Mouse (Mus musculus): ENCODE data around the gene Zfp286. TPM values are rescaled to one million over a fixed set of nuclear protein-coding genes. Genes with fewer than 3 reads are reported as not detected.

Zfp286 gene
- polyA plus RNA-seq, 1 experiment from 2014 or later = 33.6 TPM

DNA sequence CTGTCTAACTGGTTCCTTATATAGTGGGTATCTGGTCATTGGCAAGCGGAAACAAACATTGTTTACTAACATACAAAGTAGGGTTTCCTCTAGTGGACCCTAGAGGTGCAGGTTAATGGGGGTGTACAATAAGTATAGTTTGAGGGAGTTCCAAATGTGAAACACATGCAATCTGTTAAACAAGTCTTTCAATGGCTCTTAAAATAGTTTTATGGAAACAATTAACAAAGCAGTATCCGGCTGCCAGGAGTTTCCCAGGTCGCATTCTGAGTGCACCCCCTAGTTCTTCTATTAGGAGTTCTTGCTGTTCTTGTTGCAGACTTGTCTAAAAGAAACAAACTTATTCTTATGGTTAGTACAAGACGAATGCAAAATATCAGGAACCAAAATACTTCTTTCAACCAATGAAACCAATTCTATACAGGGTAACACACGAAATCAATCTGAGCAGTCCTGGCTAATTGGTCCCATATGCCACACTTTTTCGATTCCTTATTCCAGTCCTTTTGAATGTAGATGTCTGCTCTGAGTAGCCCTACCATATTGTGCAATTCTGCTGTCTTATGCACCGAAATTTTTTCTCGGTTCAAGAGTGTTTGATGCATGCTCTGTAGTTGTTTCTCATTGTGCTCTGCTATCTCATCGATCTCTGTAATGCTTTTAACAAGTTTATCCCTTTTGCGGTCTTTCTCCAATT is 46.9 kb downstream of the Zfp286 start:
- WGBS = 78% methylated on average over 10 of the region's 10 CpGs
- peaks cover 7% of the 10 kb centered on the region; the same call in 1 of the 2 replicates for H3K4me1 ChIP-seq
- H3K27me3 ChIP-seq = peaks cover 4% of the 10 kb centered on the region; the same call in 1 of the 2 replicates
- no peak overlapping the region for H3K4me2 ChIP-seq
- no peak overlapping the region for H3K4me3 ChIP-seq (replicated peaks)
- ATAC-seq (ENCODE audit: low FRiP score) = no peak
- no peak overlapping the region for H3K9ac ChIP-seq
- H3K36me3 ChIP-seq (replicated peaks) = no peaks in the 10 kb centered on the region
- H3K9me3 ChIP-seq = no peaks in the 10 kb centered on the region
- no peak overlapping the region for H3K27ac ChIP-seq

DNA sequence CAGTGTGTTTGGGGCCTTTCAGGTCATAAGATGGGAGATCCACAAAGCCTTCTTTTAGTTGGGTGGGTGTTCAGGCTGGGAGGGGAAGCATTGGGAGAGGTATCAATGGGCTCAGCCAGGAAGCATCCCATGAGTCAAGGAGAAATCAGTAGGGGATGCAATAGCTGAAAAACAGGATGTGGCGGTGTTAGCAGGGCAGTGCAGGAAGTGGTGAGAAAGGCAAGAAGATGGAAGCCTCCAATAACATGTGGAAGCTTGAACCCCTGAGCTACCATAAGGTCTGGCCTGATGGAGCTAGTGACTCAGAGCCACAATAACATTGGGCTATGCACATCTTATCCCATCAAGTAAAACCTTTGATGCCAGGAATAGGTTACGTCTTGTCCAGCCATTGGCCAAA is 48.1 kb downstream of the Zfp286 start:
- no peak overlapping the region for H3K9ac ChIP-seq
- H3K27me3 ChIP-seq = peaks cover 4% of the 10 kb centered on the region; the same call in 1 of the 2 replicates
- ATAC-seq (ENCODE audit: low FRiP score) = no peak
- no peaks in the 10 kb centered on the region for H3K36me3 ChIP-seq (replicated peaks)
- no peak overlapping the region for H3K4me2 ChIP-seq
- 93% methylated on average over 2 of the region's 2 CpGs for WGBS
- H3K9me3 ChIP-seq = no peaks in the 10 kb centered on the region
- peaks cover 7% of the 10 kb centered on the region; the same call in 1 of the 2 replicates for H3K4me1 ChIP-seq
- no peak overlapping the region for H3K27ac ChIP-seq
- no peak overlapping the region for H3K4me3 ChIP-seq (replicated peaks)

DNA sequence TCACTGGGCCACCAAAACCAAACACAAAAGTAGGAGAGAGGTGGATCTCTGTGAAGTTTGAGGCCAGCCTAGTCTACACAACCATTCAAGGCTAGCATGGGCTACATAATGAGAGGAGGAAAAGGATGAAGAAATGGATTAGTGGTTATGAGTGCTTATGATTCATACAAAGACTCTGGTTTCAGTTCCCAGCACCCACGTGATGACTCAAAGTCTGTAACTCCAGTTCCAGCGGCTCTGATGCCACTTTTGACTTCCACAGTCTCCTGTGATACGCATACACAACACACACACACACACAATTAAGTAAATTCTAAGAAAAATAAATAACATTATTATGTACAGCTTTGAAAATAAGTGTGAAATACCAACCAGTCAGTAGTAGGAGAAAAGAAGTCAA is 56.6 kb downstream of the Zfp286 start:
- no peaks in the 10 kb centered on the region for H3K9me3 ChIP-seq

DNA sequence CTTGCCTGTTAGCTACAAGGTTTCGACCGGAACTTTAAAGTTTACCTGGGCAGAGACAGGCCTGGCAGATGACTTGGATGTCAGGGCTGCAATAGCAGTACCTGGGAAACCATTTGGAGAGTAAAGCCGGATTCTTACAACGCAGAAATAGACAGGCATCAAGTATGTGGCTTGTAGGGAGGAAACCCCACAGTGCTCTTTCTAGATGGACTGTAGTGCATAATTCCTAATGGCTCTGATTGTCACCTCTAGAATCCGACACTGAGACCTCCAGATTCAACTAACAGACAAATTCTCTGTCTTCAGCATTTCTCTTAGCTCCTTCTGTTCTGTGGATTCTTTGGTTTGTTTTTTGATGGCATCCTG is 57.3 kb downstream of the Zfp286 start:
- no peak for ATAC-seq (ENCODE audit: low FRiP score)

More for the DNA sequence above, 56.6 kb downstream of the Zfp286 start:
- Histone ChIP-seq H3K27me3 (no peaks in the 10 kb centered on the region), H3K27ac (no peak overlapping the region), H3K36me3 (replicated peaks) (peaks cover 13% of the 10 kb centered on the region), H3K4me3 (replicated peaks) (no peak overlapping the region), H3K9ac (no peak overlapping the region), H3K4me2 (no peak overlapping the region), H3K4me1 (peaks cover 14% of the 10 kb centered on the region)
- WGBS = 90% methylated on average over 3 of the region's 3 CpGs
- no peak for ATAC-seq (ENCODE audit: low FRiP score)

DNA sequence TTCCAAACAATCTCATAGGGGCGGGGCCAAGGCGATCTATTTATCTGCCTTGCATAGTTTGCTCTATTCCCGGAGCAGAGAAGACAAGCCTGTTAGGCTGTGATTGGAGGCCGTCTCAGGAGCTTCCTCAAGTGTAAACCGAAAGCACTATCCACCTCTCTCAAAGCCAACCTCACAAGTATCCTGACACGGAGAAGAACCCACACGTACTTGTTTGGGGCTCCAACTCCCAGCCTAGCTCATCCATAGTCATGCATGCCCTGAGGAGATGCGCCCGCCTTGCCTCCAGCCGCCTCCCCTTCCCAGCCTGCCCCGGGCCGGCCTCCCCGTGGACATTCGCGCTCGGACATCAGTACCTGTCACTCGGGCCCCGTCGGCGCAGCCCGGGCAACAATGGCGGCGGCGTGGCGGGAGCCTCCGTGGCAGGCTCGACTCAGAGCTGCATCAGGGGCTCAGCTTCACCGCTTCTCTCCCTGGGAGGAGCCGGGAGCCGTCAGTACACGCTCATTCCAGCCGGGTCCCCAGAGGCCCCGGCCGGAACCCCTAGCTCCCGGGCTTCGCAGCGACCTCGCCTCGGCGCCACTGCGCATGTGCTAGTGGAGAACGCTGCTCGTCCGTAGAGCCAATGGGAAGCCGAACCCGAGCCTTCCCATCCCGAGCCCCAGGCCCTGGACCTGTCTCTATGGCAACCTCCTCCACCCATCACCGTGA is 57.8 kb downstream of the Zfp286 start, which contains the start of gene Zfp287:
Gene Zfp287, minus strand, starts transcription at position 595 of the 711 bp plus-strand sequence.
- Histone ChIP-seq H3K4me3 (replicated peaks) (peak within 1 kb of the TSS; percentile 73), H3K4me2 (peak within 1 kb of the TSS; percentile 71), H3K9me3 (no peaks in the 10 kb centered on the region), H3K27ac (peak within 1 kb of the TSS; percentile 89), H3K4me1 (peaks cover 14% of the 10 kb centered on the region), H3K9ac (peak within 1 kb of the TSS; percentile 75), H3K36me3 (replicated peaks) (peaks cover 19% of the 10 kb centered on the region), H3K27me3 (no peaks in the 10 kb centered on the region)
- under 1% methylated on average over 48 of the region's 48 CpGs for WGBS
- peak; percentile 99 for ATAC-seq (ENCODE audit: low FRiP score)

More for the DNA sequence above, 57.3 kb downstream of the Zfp286 start:
- H3K4me2 ChIP-seq = peak overlapping the region; percentile 71
- H3K27ac ChIP-seq = no peak overlapping the region
- 7% methylated on average over 5 of the region's 5 CpGs for WGBS
- H3K36me3 ChIP-seq (replicated peaks) = peaks cover 19% of the 10 kb centered on the region
- peaks cover 14% of the 10 kb centered on the region for H3K4me1 ChIP-seq
- H3K4me3 ChIP-seq (replicated peaks) = peak overlapping the region; percentile 73
- no peaks in the 10 kb centered on the region for H3K9me3 ChIP-seq
- H3K27me3 ChIP-seq = no peaks in the 10 kb centered on the region
- H3K9ac ChIP-seq = peak overlapping the region; percentile 75; the same call in 1 of the 2 replicates

DNA sequence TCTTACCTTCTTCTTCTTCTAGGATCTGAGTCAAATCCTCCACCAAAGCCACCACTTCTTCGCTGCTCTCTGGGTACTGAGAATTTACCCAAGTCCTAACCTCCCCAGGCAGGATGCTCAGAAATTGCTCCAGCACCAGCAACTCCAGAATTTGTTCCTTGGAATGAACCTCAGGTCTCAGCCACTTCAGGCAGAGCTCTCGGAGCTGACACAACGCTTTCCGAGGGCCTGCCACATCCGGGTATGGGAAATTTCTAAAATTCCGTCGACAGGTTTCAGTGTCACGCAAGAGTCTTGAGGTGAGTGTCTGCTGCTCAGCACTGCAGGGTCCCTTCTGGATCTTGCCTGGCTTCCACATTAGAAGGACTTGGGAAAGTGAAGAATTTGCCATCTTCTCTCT is 61.0 kb downstream of the Zfp286 start:
- Histone ChIP-seq H3K9ac (no peak overlapping the region), H3K4me2 (no peak overlapping the region), H3K27ac (no peak overlapping the region), H3K4me1 (peaks cover 14% of the 10 kb centered on the region), H3K27me3 (no peaks in the 10 kb centered on the region), H3K4me3 (replicated peaks) (no peak overlapping the region), H3K9me3 (no peaks in the 10 kb centered on the region), H3K36me3 (replicated peaks) (peaks cover 47% of the 10 kb centered on the region)
- 92% methylated on average over 8 of the region's 8 CpGs for WGBS
- ATAC-seq (ENCODE audit: low FRiP score) = no peak

DNA sequence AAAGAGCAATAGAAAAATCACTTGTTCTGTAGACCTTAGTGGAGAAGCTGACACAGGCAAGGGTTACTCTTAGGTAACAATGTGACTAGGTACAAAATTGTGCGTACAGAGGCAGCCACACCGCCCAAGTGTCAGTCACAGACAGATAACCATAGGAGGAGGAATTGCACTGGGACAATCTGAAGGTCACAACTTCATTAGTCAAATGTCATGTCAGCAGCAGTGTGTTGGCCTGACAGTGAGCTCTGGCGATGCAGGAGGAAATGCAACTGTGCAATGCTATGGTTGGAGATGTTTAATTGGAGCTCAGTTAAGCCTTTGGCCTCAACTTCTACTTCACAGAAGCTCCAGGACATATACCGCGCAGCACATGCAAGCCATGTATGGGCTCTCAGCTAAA is 78.6 kb downstream of the Zfp286 start:
- Histone ChIP-seq H3K4me1 (no peaks in the 10 kb centered on the region), H3K9ac (no peak overlapping the region), H3K36me3 (replicated peaks) (peaks cover 33% of the 10 kb centered on the region), H3K4me3 (replicated peaks) (no peak overlapping the region), H3K9me3 (no peaks in the 10 kb centered on the region), H3K4me2 (no peak overlapping the region), H3K27me3 (no peaks in the 10 kb centered on the region), H3K27ac (no peak overlapping the region)
- 90% methylated on average over 5 of the region's 5 CpGs for WGBS
- no peak for ATAC-seq (ENCODE audit: low FRiP score)

DNA sequence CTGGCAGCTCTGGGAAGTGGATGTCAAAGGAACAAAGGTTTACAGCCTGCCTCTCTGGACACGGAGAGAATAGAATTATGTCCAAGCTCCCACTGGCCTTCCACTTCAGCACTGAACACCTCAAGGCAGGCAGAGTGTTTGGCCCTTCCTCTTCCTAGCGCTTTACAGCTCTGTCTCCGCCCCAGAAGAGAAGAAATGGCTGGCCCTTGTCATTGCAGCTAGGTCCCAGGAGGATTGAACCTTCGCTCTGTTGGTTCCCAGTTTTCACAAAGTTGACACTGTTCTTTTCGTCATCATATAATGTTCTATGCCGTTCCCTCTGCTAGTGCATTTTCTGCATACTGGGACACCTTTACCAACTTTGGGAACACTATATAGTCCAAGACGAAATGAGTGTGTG is 81.0 kb downstream of the Zfp286 start:
- Histone ChIP-seq H3K36me3 (replicated peaks) (peaks cover 13% of the 10 kb centered on the region), H3K4me3 (replicated peaks) (no peak overlapping the region), H3K27me3 (no peaks in the 10 kb centered on the region), H3K9ac (no peak overlapping the region), H3K4me1 (no peaks in the 10 kb centered on the region), H3K9me3 (no peaks in the 10 kb centered on the region), H3K4me2 (no peak overlapping the region), H3K27ac (no peak overlapping the region)
- WGBS = 82% methylated on average over 7 of the region's 7 CpGs
- no peak for ATAC-seq (ENCODE audit: low FRiP score)

DNA sequence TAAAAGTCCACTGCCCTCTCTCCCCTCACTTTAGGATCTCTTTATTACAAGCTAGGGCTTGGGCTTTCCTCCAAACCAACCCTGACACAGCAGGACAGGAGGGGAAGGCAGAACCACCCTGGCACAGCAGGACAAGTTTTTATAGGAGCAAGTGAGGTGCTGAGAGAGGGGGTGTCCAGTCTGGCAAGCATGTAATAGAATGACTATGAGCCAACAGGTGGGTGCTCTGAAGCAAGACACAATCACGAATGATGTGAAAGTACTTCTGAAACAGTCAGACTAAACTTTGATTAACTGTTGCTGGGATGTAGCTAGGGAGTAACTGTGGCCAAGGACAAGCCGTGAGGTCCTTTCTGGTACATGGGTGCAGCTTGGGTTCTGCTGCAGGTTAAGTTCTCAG is 83.1 kb downstream of the Zfp286 start:
- Histone ChIP-seq H3K4me3 (replicated peaks) (no peak overlapping the region), H3K9me3 (no peaks in the 10 kb centered on the region), H3K4me2 (no peak overlapping the region), H3K27ac (no peak overlapping the region), H3K9ac (no peak overlapping the region), H3K27me3 (no peaks in the 10 kb centered on the region), H3K36me3 (replicated peaks) (peaks cover 4% of the 10 kb centered on the region), H3K4me1 (no peaks in the 10 kb centered on the region)
- WGBS = 89% methylated on average over 2 of the region's 2 CpGs
- no peak for ATAC-seq (ENCODE audit: low FRiP score)

Other genes with a start within 250 kb of the Zfp286 start
- 3,704 and 3,828 TPM in 2 replicates for gene Ubb, start 238.3 kb downstream of the Zfp286 start, polyA plus RNA-seq (2016; fragmentation: Nextera tagmentation; extraction: Ambion mirVana)
- gene Trpv2, start 215.0 kb downstream of the Zfp286 start, polyA plus RNA-seq (2016; fragmentation: Nextera tagmentation; extraction: Ambion mirVana) = 6.4 and 7.3 TPM in 2 replicates
- gene Lrrc75a, start 140.9 kb downstream of the Zfp286 start, polyA plus RNA-seq (2016; fragmentation: Nextera tagmentation; extraction: Ambion mirVana) = 12.6 and 15.1 TPM in 2 replicates
- gene Mmgt2, start 140.8 kb downstream of the Zfp286 start, polyA plus RNA-seq (2016; fragmentation: Nextera tagmentation; extraction: Ambion mirVana) = 36.8 and 38.1 TPM in 2 replicates
- gene Zfp287, start 57.6 kb downstream of the Zfp286 start, polyA plus RNA-seq (2016; fragmentation: Nextera tagmentation; extraction: Ambion mirVana) = 20.5 and 21.1 TPM in 2 replicates
- gene Gm10428, start 36.4 kb downstream of the Zfp286 start, polyA plus RNA-seq (2016; fragmentation: Nextera tagmentation; extraction: Ambion mirVana) = not detected in 2 replicates
- 4.4 and 5.3 TPM in 2 replicates for gene Trim16, start 30.8 kb upstream of the Zfp286 start, polyA plus RNA-seq (2016; fragmentation: Nextera tagmentation; extraction: Ambion mirVana)
- 0.24 and 0.62 TPM in 2 replicates for gene Fbxw10, start 57.6 kb upstream of the Zfp286 start, polyA plus RNA-seq (2016; fragmentation: Nextera tagmentation; extraction: Ambion mirVana)
- gene Tvp23b, start 90.0 kb upstream of the Zfp286 start, polyA plus RNA-seq (2016; fragmentation: Nextera tagmentation; extraction: Ambion mirVana) = 41.3 and 42.2 TPM in 2 replicates
- not detected in 2 replicates for gene Cdrt4, start 161.7 kb upstream of the Zfp286 start, polyA plus RNA-seq (2016; fragmentation: Nextera tagmentation; extraction: Ambion mirVana)

All from forebrain, embryonic 12.5 days (tissue).